Mouse (Mus musculus) heart, postnatal 0 days (tissue): Measurements from ENCODE around the gene Abhd13.

Experiments
- CTCF ChIP-seq: IDR thresholded peaks from 2 replicates; pipeline ENCODE4 v1.5.1; 2016; ENCODE audit warnings: antibody characterized with exemption, control low read depth, low read depth
- EP300 ChIP-seq: IDR thresholded peaks from 2 replicates; pipeline ENCODE4 v1.6.1; 2016; ENCODE audit warnings: antibody characterized with exemption, low read depth

DNA sequence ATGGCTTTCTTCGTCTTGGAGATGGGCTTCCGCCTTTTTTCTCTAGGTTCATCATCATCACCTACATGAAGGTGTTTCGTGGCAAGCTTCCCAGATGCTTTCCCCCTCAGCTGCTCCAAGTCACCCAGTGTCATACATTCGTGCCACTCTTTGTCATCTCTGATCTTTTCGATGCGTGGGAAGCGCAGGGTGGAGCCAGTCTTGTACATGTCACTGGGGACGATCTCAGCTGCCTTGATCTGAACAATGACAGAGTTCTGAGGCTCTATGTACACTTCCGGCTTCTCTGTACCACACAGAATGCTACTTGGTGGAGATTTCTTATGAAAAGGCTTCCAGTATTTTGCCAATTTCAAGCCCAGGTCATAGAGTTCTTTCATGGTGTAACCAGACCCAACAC, 5.6 kb upstream of the Abhd13 start:
- TF ChIP-seq CTCF (no peak), EP300 (no peak)
